Mouse (Mus musculus) gastrocnemius, adult 18-20 months (tissue): Measurements from ENCODE around the gene Olfr1395. TPM values are rescaled to one million over a fixed set of nuclear protein-coding genes. Genes with fewer than 3 reads are reported as not detected.

ENCODE experiments used
- DNase-seq: peaks from one replicate; pipeline ENCODE4 v3.0.0; 2021; ENCODE audit warnings: low spot score
- long read RNA-seq, 2 experiments: library from polyadenylated mRNA; stranded (forward); transcript quantifications; one replicate each; pipeline ENCODE4 v2.0.0; 2021
- total RNA-seq, 2 experiments: library from RNA; stranded (reverse); gene quantifications; 2 replicates each; pipeline ENCODE4 v1.2.3; 2021

Olfr1395 gene
- not detected for total RNA-seq
- long read RNA-seq, experiment 1 = 0 reads
- long read RNA-seq, experiment 2 = 0 reads

DNA sequence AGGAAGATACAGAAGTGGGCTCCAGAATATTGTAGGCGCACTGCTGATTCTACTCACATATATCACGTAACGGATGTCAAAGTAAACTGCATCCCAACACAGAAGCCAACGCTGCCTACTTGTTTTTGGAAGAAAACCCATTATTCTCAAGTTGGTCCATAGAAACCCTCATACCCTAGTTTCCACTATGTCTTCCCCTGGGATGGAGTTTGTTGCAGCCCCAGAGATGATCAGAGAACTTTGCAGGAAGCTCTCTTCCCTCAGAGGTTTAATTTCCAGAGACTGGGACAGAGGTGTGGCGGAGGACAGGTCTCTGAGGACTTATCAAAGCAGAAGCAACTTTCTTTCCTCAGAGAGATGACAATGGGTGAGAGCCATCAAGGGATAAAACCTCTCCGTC is at the start of gene Olfr1395:
Gene Olfr1395, plus strand, starts transcription at position 301 of the 400 bp plus-strand sequence.
- no peak for DNase-seq

DNA sequence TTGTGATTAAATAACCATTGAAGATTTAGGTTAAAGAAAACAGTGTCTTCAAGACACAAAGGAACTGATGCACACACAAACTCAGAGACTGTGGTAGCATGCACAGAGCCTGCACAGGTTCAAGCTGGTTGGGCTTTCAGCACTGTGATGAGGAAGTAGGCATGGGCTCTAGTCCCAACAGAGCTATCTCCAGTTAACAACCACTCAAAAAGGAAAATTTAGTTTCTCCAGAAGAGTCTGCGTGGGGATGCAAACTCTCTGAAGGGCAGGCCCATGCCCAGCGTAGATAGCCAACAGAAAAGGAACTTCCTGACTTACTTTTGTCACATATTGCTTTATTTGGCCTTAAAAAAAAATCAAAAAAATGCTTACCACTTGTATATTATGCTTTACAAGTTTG is 49.3 kb upstream of the Olfr1395 start:
- no peak for DNase-seq

DNA sequence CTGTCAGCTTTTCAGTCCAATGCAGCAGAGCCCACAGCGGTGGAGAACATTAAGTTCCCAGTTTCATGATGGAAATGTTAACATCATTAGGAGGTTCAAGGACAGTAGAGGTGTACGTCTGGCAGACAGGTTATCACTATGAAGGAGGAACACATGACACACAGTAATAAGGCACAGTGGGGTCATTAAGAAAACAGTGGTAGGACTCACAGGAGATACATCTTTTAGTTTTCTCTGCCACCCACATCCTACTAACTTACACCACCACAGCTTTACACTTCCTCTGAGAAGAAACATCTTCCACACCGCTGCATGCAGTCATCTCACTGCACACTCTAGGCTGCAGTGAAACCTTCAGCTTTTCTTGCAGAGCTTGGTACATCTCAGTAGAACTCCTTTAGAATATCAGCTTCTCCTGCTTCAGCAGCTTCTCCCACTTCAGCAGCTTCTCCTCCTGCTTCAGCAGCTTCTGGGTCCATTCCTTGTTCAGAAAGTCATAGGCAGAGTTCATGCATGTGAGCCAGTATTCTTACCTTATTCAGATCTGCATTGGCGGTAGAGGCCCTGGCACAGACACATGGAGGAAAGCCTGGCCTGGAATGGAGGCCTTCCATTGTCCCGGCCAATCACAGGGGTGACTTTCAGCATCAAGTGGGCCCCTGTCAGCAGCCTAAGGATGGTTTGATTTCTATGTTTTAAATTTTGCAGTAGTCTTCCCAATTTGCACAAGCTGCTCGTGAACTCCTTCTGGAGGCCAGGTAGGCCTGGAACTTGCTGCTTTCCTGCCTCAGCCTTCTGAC is 48.0 kb upstream of the Olfr1395 start:
- no peak for DNase-seq

DNA sequence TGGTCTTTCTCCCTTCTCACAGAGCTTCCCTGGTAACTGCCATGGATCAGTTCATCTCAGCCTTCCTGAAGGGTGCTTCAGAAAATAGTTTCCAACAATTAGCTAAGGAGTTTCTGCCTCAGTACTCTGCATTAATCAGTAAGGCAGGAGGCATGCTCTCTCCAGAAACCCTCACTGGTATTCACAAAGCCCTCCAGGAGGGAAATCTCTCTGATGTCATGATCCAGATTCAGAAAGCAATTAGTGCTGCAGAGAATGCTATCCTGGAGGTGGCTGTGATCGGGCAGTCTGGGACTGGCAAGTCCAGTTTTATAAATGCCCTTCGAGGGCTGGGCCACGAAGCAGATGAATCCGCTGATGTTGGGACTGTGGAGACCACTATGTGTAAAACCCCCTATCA is 46.7 kb upstream of the Olfr1395 start:
- DNase-seq = no peak

DNA sequence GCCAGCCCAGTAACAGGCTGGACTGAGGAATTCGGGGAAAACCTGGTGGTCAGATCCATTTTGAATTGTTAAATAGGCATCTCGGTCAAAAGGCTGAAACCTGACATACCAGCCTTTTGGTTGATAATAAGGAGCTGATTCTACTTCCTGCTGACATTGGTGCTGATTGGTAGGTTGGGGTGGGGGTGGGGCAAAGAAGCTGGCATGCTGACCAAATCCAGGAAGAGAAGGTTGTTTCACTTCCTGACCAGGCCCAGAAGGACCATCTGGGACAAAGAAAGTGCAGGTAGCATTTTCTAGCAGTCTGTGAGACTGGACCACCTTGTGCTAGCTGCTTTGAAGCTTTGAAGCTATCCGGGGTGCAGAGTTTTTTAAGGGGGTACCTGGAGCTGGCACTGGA is 41.7 kb upstream of the Olfr1395 start:
- DNase-seq = no peak

DNA sequence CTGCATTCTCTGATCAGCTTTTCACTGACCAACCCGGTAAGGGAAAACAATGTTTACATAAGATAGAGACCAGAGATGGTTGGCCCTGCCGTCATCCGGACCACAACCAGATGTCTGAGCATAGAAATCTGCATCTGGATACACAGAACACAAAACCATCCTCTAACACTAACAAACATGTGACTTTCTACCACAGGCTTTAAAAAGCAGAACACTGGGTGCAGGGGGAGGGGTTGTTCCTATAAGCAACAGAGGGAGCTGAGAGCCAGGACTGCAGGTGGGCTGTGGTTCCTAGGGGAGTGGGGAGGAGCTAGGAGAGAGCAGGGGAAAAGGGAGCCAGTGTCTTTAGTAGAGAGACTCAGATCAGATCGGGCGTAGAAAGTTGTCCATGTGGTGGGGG is 40.6 kb upstream of the Olfr1395 start:
- no peak for DNase-seq

DNA sequence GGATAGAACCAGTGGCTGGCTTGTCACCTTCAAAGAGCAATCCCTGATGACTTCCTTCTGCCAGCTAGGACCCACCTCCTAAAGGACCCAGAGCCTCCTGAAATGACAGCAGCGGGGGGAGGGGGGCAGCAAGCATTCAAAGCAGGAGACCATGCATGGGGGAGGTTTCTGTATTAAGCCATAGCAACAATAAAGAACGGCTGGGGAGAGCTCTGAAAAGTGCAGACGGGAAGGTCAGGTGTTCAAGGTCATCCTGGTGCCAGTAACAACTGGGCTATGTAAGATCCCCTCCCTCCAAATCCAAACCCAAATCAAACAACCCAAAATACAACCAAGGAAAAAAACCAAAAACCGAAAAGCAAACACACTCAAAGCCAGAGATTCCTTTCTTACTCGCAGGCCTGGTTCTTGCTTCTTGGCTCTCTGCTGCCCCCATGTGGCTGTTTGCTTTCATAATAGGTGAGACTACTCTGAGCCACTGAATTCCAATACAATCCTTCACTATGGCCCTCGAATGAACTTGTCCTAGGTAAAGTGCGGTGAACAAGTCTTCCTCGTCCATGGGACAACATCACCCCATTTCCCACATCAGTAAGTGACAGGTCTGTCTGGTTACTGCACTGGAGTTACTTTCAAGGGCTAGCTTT is 38.9 kb upstream of the Olfr1395 start:
- DNase-seq = peak; percentile 85

DNA sequence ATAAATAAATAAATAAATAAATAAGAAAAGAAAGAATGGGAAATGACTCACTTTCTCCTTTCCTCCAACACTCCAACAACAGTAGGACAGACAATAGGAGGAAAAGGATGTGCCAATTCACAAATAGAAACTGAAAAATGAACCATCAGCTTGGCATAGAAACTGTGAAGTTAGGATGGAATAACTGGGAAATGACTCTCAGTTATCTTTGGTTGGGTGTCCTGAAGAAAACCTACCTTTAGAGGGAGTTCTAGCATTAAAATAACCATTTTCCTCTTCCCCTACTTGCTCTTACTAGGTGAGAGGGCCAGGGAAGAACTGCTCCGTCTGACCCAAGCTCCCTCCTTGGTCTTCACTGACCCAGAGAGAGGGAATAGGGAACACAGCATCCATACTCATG is 36.3 kb upstream of the Olfr1395 start:
- DNase-seq = no peak

DNA sequence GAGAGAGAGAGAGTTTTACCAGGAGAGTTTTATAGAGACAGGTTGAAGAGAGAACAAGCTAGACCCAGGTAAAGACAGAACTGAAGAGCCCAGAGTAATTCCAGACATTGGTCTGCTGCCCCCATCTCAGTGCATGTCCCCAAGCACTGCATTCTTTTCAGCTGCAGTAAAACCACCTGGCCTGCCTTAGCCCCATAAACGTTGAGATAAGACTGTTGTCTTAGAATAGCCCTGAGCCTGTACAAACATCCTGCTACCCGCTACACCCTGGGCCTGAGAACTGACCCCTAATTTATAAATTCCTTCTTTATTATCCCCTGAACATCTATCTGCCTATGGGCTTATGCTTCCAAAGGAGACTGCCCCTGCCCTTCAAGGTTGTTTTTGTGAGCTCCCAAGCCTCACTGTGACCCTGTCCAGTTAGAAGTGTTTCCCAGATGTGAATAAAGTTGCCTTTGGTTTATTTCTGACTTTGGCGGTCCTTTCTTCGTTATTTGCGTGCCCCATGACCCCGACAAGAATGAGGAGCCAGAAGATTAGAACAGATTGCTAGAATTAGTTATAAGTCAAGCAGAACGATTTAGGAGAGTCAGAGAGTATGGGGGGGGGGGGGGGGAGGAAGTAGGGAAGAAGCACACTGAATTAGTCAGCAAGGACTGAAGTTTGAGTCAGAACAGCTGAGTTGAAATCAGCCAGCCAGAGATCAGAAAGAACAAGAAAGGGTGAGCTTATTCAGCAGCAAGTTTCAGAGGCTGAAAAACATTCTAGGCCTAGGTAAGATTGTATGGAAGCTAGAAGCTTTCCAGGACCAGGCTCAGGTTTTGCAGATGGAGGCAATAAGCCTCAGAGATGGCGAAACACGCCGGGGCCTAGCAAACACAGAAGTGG is 34.2 kb upstream of the Olfr1395 start:
- DNase-seq = no peak

DNA sequence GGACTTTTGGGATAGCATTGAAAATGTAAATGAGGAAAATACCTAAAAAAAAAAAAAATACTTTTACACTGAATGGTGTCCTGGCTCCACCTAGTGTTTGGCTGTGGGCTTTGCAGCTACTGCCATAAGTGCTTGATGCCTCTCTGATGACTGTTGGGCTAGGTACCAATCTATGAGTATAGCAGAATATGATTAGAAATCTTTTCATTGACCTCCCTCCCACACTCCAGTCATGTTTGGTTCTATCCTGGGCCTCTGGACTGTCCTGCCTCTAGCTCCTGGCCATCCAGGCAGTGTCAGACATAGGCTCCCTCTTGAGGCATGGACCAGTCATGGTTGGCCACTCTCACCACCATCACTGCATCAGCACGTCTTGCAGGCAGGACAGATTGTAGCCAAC is 33.2 kb upstream of the Olfr1395 start:
- DNase-seq = no peak

DNA sequence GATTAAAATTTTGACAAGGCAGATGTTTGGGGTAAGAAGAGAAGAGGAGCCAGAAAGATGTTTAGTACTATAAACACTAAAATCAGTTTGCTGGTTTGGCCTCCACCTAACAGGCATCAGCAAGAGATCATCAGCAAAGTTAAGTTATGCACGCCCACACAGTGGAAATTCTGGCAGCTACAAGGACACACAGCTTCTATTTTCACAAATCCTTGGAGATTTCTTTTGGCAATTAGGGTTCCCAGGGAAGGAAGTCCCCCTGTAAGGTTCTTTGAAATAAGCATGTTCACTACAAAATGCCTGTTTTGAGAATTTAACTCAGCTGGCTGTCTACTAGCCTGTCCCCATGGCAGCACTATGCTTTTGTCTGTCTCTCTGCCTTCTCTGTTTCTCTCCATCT is 31.1 kb upstream of the Olfr1395 start:
- no peak for DNase-seq

DNA sequence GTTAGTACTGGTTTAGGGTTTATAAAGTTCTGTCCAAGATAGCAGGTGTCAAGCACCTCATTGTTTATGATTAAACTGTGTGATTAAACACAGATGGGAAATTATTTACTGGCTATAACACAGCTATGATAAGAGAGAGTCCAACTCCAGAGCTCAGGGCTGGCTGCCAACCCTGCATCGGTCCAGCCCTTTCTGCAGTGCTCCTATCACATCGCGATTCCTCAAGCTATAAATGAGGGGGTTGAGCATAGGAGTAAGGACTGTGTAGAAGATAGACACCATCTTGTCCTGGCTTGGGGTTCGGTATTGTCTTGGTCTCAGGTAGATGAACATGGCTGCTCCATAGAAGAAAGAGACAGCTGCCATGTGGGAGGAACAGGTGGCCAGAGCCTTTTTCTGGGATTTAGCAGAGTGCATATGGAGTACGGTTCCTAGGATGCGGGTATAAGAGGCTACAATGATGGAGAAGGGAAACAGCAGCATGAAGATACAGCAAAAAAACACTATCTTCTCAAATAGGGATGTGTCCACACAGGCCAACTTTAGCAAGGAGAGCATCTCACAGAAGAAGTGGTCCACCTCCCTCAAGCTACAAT is 29.4 kb upstream of the Olfr1395 start:
- no peak for DNase-seq

DNA sequence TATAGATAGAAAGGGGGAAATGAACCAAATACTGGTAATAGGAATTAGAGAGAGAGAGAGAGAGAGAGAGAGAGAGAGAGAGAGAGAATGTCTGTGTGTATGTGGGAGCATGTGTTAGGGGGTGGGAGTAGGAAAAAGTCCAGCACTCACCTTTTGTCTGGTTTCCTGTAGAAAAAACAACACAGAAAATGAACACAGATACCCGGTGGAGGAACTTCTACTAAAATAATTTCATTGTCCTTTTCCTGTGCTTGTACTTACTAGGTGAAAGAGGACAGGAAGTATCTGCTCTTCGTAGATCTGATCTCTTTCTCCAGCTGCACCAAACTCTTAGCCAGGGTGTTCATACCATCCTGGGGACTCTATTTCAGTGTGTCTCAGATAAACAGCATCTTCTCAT is 27.9 kb upstream of the Olfr1395 start:
- no peak for DNase-seq

DNA sequence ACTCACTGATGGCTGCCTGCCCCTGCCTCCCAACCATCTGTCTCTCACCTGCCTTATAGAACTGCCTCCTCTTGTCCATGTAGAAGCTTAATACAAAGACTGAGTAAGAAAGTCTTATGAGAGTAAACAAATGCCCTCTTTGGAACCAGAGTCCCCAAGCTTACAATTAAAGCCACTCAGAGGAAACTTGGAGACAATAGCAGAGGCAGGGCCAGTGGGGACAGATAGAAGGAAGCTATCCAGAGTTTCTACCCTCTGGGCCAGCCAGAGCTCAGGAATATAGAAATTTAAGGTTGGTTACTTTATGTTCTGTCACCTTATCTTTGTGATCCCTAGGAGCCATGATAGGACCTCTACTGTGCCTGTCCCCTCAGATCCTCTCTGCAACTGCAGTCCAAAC is 27.3 kb upstream of the Olfr1395 start, which contains the start of gene Olfr1396:
Gene Olfr1396, minus strand, starts transcription at position 101 of the 400 bp plus-strand sequence.
- no peak for DNase-seq

DNA sequence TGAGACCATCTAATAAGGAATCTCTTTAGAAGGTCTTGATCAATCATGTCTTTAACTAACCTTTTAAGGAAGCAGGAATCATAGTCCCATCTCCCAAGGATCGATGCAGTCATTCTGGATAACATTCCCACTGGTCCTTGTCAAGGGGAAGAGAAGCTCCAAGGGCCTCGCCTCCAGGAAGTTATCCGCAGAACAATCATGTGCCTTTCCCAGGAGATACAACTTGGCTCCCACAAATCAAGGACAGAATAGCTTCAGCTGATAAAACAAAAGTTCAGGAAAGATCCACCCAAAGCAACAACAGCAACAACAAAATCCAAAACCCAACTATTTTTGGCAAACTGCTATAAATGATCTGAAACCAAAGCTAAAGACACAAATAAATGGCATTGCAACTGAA is 22.4 kb upstream of the Olfr1395 start:
- DNase-seq = no peak

DNA sequence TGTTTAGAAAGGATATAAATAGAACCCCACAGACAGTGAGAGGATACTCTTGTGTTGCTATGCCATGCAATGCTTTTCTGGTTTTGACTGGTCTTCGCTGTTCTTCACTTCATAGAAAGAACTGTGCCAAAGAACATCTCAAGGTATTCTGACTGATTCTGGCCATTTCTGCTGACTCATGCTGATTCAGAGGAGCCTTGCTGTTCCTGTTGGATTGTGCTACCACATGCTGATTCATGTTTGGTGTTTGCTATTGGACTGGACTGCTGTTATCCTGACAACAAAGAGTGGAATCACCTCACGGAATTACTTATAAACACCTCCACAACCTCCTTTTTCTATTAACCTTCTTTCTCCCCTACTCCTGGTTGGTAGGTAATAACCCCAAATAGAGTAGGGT is 17.9 kb upstream of the Olfr1395 start:
- no peak for DNase-seq

DNA sequence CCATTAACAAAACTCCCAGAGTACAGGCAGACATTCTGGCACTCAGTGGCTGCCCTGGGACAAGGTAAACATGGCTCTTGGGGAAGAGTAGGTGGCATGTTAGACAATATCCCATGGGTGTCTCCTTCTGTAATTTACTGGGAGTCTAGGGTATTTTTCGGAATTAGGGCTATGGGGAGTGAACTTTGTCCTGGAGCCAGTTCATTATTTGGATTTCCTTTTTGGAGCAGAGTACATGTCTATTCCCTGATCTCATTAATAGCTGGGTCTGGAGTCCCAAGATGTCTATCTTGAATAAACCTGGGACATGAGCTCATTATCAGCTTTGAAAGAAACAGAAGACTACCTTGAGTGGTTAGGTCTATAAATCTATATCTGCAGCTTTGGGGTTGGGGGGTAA is 12.0 kb downstream of the Olfr1395 start, which contains the start of gene Olfr1394:
Gene Olfr1394, plus strand, starts transcription at position 301 of the 400 bp plus-strand sequence.
- no peak for DNase-seq

DNA sequence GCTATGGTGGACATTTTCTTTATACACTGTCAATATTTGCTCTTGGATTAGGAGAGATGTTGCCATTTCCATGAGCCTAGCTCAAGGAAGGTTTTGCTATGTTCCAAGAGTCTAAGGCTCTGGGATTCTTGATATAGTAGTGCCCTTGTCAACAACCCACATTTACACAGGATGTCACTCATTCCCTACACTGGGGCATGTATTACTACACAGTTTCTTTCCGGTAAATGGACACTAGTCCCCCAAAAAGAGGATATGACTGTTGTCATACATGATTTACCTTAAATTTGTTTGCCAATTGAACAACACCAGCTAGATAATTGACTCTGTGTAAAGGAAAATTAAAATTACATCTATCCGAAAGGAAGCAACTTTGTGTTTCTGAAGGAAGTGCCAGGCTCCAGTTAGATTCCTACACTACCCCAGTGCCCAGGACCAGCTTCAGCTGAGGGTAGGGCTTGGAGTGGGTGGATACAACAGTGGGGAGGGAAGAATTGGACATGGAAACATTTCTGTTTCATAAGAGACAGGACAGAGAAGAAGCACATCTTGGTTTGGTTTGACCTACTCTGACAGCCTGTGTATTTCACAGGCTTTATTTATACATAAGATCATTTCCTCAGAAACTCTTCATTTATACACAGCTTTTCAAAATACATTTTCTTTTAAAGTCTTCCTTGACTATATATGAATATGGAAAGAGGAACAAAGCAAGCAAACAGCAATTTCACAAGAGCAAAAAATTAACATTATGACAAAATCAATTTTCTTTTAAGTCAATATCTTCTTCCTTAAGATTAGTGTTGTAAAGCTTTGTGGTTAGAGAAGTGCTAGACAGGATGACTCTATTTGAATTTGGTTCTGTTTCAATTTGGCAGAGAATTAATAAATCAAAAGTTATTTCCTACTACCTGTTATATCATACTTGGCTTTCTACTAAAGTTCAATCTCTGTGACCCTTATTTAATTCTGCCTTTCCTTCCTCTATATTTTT is 15.0 kb downstream of the Olfr1395 start:
- no peak for DNase-seq

DNA sequence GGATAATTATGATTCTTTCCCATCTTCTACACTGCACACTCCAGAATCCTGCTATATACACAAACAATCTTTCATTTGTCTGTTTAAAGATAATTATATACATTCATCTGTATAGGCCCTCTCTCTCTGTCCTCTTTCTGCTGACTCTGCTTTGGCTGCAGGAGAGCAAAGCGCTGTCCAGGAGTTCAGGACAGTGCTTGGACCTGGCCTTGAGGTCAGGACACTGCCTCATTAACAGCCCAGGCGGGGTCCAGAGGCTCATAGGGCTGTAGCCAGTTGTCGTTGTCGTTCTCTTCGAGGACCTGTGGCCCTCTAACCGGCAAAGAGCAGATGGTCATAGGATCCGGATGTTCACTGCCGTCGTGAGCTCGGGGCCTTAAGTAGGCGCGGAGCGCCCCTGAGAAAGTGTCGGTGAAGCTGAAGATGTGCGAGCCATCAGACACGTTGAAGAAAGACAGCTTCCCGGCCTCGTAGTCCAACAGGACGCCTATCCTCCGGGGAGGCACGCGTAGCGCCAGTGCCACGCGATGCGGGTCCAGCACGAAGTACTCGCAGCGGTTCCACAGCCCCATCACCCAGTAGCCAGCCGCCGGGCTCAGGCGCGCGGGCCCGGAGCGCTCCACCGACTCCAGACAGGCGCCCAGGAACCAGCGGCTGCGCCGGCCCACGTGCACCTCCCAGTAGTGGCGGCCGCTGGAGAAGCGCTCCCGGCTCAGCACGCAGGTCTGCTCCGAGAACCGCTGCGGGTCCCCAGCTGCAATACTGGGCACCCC is 27.0 kb downstream of the Olfr1395 start:
- no peak for DNase-seq
